Mouse (Mus musculus) CH12.LX (cell line): ENCODE results near the gene Calcrl. TPM values are rescaled to one million over a fixed set of nuclear protein-coding genes. Genes with fewer than 3 reads are reported as not detected.

Experiments
- DNase-seq: peaks from one replicate; pipeline ENCODE4 v3.0.0-alpha.2; 2013; ENCODE audit errors: extremely low read depth
- H3K27ac ChIP-seq: 2 replicates; pipeline ENCODE4 v1.5.1; 2012; ENCODE audit warnings: low read depth, mild to moderate bottlenecking, control low read depth, moderate library complexity; ENCODE audit not compliant: insufficient read depth
- H3K27me3 ChIP-seq: replicated peaks from 2 replicates; pipeline ENCODE3; 2012; ENCODE audit warnings: inconsistent platforms
- H3K36me3 ChIP-seq, 2 experiments: replicated peaks in 1 of 2; 2 replicates each; pipeline versions ENCODE3 to v1.6.1; 2012; ENCODE audit warnings: inconsistent platforms in 1 of 2, low read length in 1 of 2, mild to moderate bottlenecking in 1 of 2, mixed read lengths in 1 of 2, moderate library complexity in 1 of 2; ENCODE audit not compliant: control insufficient read depth in 1 of 2, insufficient read depth in 1 of 2
- H3K4me1 ChIP-seq, 2 experiments: 2 replicates each; pipeline ENCODE4 v1.6.1; 2012; ENCODE audit warnings: inconsistent platforms in 1 of 2, moderate library complexity in 1 of 2; ENCODE audit not compliant: insufficient read depth in 2 of 2, control insufficient read depth in 1 of 2
- H3K4me2 ChIP-seq: 2 replicates; pipeline ENCODE4 v1.6.1; 2012; ENCODE audit warnings: low read depth, mild to moderate bottlenecking, control low read depth; ENCODE audit not compliant: poor library complexity, insufficient read depth, severe bottlenecking
- H3K4me3 ChIP-seq, 3 experiments: fragments of 150-350 bp in 1 of 3; sonication (generic) in 1 of 3; replicated peaks in 1 of 3; 2 replicates each; pipeline versions ENCODE3 to v1.5.1; 2011 to 2012; ENCODE audit warnings: low read depth in 2 of 3, low read length in 2 of 3, mild to moderate bottlenecking in 2 of 3, moderate library complexity in 2 of 3, control low read depth in 1 of 3, improper control_type of control experiment in 1 of 3, inconsistent platforms in 1 of 3, mixed read lengths in 1 of 3; ENCODE audit not compliant: poor library complexity in 1 of 3
- H3K79me2 ChIP-seq: replicated peaks from 2 replicates; pipeline ENCODE4 v1.6.1; 2012; ENCODE audit warnings: mild to moderate bottlenecking, moderate library complexity; ENCODE audit not compliant: control insufficient read depth, poor library complexity, insufficient read depth, severe bottlenecking; ENCODE audit errors: extremely low read depth
- H3K9ac ChIP-seq: 2 replicates; pipeline ENCODE4 v1.6.1; 2012; ENCODE audit warnings: low read depth, mild to moderate bottlenecking, control low read depth, moderate library complexity; ENCODE audit not compliant: insufficient read depth
- H3K9me3 ChIP-seq: replicated peaks from 2 replicates; pipeline ENCODE3; 2012; ENCODE audit warnings: low read length, inconsistent platforms, mixed read lengths
- CHD1 ChIP-seq: IDR thresholded peaks from 2 replicates; pipeline ENCODE4 v1.6.1; 2012; ENCODE audit warnings: low read depth, low read length, improper control_type of control experiment, inconsistent platforms
- CTCF ChIP-seq, 2 experiments: IDR thresholded peaks in 1 of 2; conservative IDR thresholded peaks in 1 of 2; 2 replicates each; pipeline ENCODE4 v1.5.1; 2011 to 2012; ENCODE audit warnings: low read depth in 2 of 2, low read length in 2 of 2, improper control_type of control experiment in 1 of 2, inconsistent platforms in 1 of 2, mild to moderate bottlenecking in 1 of 2, moderate library complexity in 1 of 2
- E2F4 ChIP-seq: IDR thresholded peaks from 2 replicates; pipeline ENCODE4 v1.6.1; 2011; ENCODE audit warnings: low read depth, low read length, improper control_type of control experiment; ENCODE audit not compliant: insufficient replicate concordance
- EP300 ChIP-seq: IDR thresholded peaks from 2 replicates; pipeline ENCODE4 v1.6.1; 2011; ENCODE audit warnings: low read length, improper control_type of control experiment
- HCFC1 ChIP-seq: IDR thresholded peaks from 2 replicates; pipeline ENCODE4 v1.6.1; 2012; ENCODE audit warnings: low read depth, mild to moderate bottlenecking, inconsistent platforms, low read length, improper control_type of control experiment
- JUND ChIP-seq: conservative IDR thresholded peaks from 2 replicates; pipeline ENCODE4 v1.6.1; 2011; ENCODE audit warnings: low read depth, low read length, improper control_type of control experiment
- MAFK ChIP-seq: IDR thresholded peaks from 2 replicates; pipeline ENCODE4 v1.6.1; 2011; ENCODE audit warnings: low read length, improper control_type of control experiment; ENCODE audit not compliant: insufficient replicate concordance
- MAX ChIP-seq: IDR thresholded peaks from 2 replicates; pipeline ENCODE4 v1.6.1; 2011; ENCODE audit warnings: low read length, improper control_type of control experiment
- MYC ChIP-seq: IDR thresholded peaks from 2 replicates; pipeline ENCODE4 v1.6.1; 2011; ENCODE audit warnings: low read depth, mild to moderate bottlenecking, improper control_type of control experiment, low read length
- PAX5 ChIP-seq: IDR thresholded peaks from 2 replicates; pipeline ENCODE4 v1.6.1; 2012; ENCODE audit warnings: low read length, inconsistent platforms, mixed read lengths
- POLR2A ChIP-seq: IDR thresholded peaks from 2 replicates; pipeline ENCODE4 v1.6.1; 2011; ENCODE audit warnings: low read depth, mild to moderate bottlenecking, improper control_type of control experiment, low read length
- POLR2AphosphoS2 ChIP-seq: IDR thresholded peaks from 2 replicates; pipeline ENCODE4 v1.6.1; 2011; ENCODE audit warnings: low read depth, low read length, improper control_type of control experiment
- RAD21 ChIP-seq: IDR thresholded peaks from 2 replicates; pipeline ENCODE4 v1.6.1; 2011; ENCODE audit warnings: low read depth, mild to moderate bottlenecking, low read length, improper control_type of control experiment, moderate library complexity
- RCOR1 ChIP-seq: conservative IDR thresholded peaks from 2 replicates; pipeline ENCODE4 v1.6.1; 2012; ENCODE audit warnings: low read depth, mild to moderate bottlenecking, inconsistent platforms, low read length, improper control_type of control experiment
- SIN3A ChIP-seq: IDR thresholded peaks from 2 replicates; pipeline ENCODE4 v1.6.1; 2012; ENCODE audit warnings: low read length, improper control_type of control experiment, inconsistent platforms
- SMC3 ChIP-seq: IDR thresholded peaks from 2 replicates; pipeline ENCODE4 v1.6.1; 2011; ENCODE audit warnings: low read depth, low read length, improper control_type of control experiment
- TCF12 ChIP-seq: IDR thresholded peaks from 2 replicates; pipeline ENCODE4 v1.6.1; 2014; ENCODE audit warnings: low read depth, mild to moderate bottlenecking, inconsistent platforms, low read length, improper control_type of control experiment
- USF1 ChIP-seq: IDR thresholded peaks from 2 replicates; pipeline ENCODE4 v1.6.1; 2014; ENCODE audit warnings: low read depth, mild to moderate bottlenecking, inconsistent platforms, low read length, improper control_type of control experiment
- USF2 ChIP-seq: conservative IDR thresholded peaks from 2 replicates; pipeline ENCODE4 v1.6.1; 2011; ENCODE audit warnings: low read depth, low read length, improper control_type of control experiment
- ZC3H11A ChIP-seq: IDR thresholded peaks from 2 replicates; pipeline ENCODE4 v1.6.1; 2012; ENCODE audit warnings: low read depth, mild to moderate bottlenecking, inconsistent platforms, low read length, improper control_type of control experiment
- ZKSCAN1 ChIP-seq: IDR thresholded peaks from 2 replicates; pipeline ENCODE4 v1.6.1; 2012; ENCODE audit warnings: low read depth, inconsistent platforms, low read length, improper control_type of control experiment, borderline replicate concordance
- ZNF384 ChIP-seq: IDR thresholded peaks from 2 replicates; pipeline ENCODE4 v1.6.1; 2012; ENCODE audit warnings: low read depth, low read length, improper control_type of control experiment, inconsistent platforms
- dilution Hi-C: fragments of 300-500 bp; cut with MboI; formaldehyde crosslinking; loops from 2 replicates; pipeline ENCODE4 v1.14.3; 2020; ENCODE audit warnings: low sequenced_read_pairs; ENCODE audit not compliant: extremely low pct_unique_long_range_greater_than_20kb, extremely low pct_ligation_motif_present
- in situ Hi-C: fragments of 300-500 bp; cut with MboI; formaldehyde crosslinking; loops from 3 replicates; pipeline ENCODE4 v1.14.3; 2019; ENCODE audit warnings: low sequenced_read_pairs, low pct_ligation_motif_present, low pct_unique_long_range_greater_than_20kb, mixed read lengths
- polyA plus RNA-seq: library from polyadenylated mRNA; unstranded; fragments of >175 nt; gene quantifications from 2 replicates; pipeline ENCODE4 v1.2.1, GENCODE M21; 2012; ENCODE audit warnings: low read depth; ENCODE audit not compliant: insufficient read length
- total RNA-seq, 2 experiments: library from RNA; depleted of rRNA; stranded (reverse); fragments of 300-350 nt in 1 of 2; fragments of >200 nt in 1 of 2; gene quantifications; 2 replicates each; pipeline ENCODE4 v1.2.3; 2012 to 2014

The Calcrl gene
- total and polyA plus RNA-seq, 3 experiments: 3.9 to 12.1 (median 5.9) TPM

- no peaks in the 10 kb centered on the region for H3K9me3 ChIP-seq
- no peaks in the 10 kb centered on the region for H3K27me3 ChIP-seq
- no peak overlapping the region for H3K9ac ChIP-seq
- H3K4me3 ChIP-seq: no peak overlapping the region
- no peaks in the 10 kb centered on the region for H3K4me1 ChIP-seq
- H3K27ac ChIP-seq: no peak overlapping the region
- H3K4me2 ChIP-seq: no peak overlapping the region
- dilution Hi-C loops: no loop called here
- no peak for TF ChIP-seq MAFK
- no peak for TF ChIP-seq MYC
- TF ChIP-seq USF2: no peak
- no peak for TF ChIP-seq SMC3
- TF ChIP-seq USF1: no peak
- TF ChIP-seq ZNF384: no peak
- TF ChIP-seq RCOR1: no peak
- TF ChIP-seq HCFC1: no peak
- no peak for TF ChIP-seq SIN3A
- TF ChIP-seq MAX: no peak
- TF ChIP-seq ZKSCAN1: no peak
- TF ChIP-seq, all 38 proteins: peak for 0
- peaks cover 0 to 6% of the 10 kb centered on the region in 2 experiments for H3K36me3 ChIP-seq
- in situ Hi-C loops: no loop called here
- DNase-seq: no peak
- H3K79me2 ChIP-seq: no peaks in the 10 kb centered on the region
Measured at GRCm38 (mm10) chr2:84369256-84369655, 56.0 kb downstream of the Calcrl start.

GRCm38 (mm10) chr2:84366742-84367141 is 58.5 kb downstream of the Calcrl start:
- no peak overlapping the region for H3K9ac ChIP-seq
- H3K9me3 ChIP-seq: no peaks in the 10 kb centered on the region
- no peaks in the 10 kb centered on the region for H3K79me2 ChIP-seq
- in situ Hi-C loops: no loop called here
- H3K27me3 ChIP-seq: no peaks in the 10 kb centered on the region
- peaks cover 0 to 6% of the 10 kb centered on the region in 2 experiments for H3K36me3 ChIP-seq
- TF ChIP-seq POLR2AphosphoS2 (no peak), RAD21 (no peak), CTCF (conservative IDR thresholded peaks at IDR 0.05 in 1 of 2, IDR thresholded peaks at IDR 0.05 in 1 of 2; ENCODE audit: low read depth in 2 of 2, low read length in 2 of 2) (no peak), ZC3H11A (no peak), RCOR1 (no peak), PAX5 (no peak), E2F4 (no peak), CHD1 (no peak), ZKSCAN1 (no peak), TCF12 (no peak), JUND (no peak), USF2 (no peak), POLR2A (no peak), EP300 (no peak)
- dilution Hi-C loops: no loop called here
- no peak overlapping the region for H3K4me3 ChIP-seq
- no peaks in the 10 kb centered on the region for H3K4me1 ChIP-seq
- DNase-seq: no peak
- no peak overlapping the region for H3K27ac ChIP-seq
- H3K4me2 ChIP-seq: no peak overlapping the region
